Mouse (Mus musculus) spleen, adult 2 months (tissue): Measurements from ENCODE around the gene Madd.

Source experiments
- CTCF ChIP-seq: fragments of 200-500 bp; IDR thresholded peaks from 2 replicates; pipeline ENCODE4 v1.5.1; 2011; ENCODE audit warnings: mild to moderate bottlenecking, inconsistent platforms; ENCODE audit not compliant: insufficient read depth, insufficient read length, insufficient replicate concordance; ENCODE audit errors: extremely low read depth
- POLR2A ChIP-seq: fragments of 200-500 bp; IDR thresholded peaks from 2 replicates; pipeline ENCODE4 v1.6.1; 2011; ENCODE audit warnings: low read depth, low read length, inconsistent platforms

DNA sequence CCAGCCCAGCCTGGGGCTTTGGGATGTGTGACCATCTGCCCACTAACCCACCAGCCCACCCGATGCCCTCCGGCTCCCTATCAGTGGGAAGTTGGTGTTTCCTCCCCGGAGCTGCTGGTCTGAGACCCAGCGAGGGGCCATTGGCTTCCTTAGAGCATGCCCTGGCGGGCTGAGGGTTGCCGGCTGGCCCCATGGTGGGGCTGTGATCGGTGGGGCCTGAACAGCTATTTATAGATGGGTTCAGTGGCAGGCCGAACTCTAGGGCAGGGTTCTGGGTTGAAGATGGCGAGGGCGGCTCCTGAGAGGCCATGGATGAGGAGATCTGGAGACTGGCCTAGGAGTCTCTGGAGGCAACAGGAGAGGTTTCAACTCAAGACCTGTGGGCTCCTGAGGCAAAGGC, 86.6 kb downstream of the Madd start:
- TF ChIP-seq CTCF (no peak), POLR2A (no peak)
